Mouse (Mus musculus): ENCODE data around the gene Mospd3. TPM values are rescaled to one million over a fixed set of nuclear protein-coding genes. Genes with fewer than 3 reads are reported as not detected.

Mospd3 gene
- polyA plus RNA-seq, 1 experiment from 2014 or later = 16.0 TPM

DNA sequence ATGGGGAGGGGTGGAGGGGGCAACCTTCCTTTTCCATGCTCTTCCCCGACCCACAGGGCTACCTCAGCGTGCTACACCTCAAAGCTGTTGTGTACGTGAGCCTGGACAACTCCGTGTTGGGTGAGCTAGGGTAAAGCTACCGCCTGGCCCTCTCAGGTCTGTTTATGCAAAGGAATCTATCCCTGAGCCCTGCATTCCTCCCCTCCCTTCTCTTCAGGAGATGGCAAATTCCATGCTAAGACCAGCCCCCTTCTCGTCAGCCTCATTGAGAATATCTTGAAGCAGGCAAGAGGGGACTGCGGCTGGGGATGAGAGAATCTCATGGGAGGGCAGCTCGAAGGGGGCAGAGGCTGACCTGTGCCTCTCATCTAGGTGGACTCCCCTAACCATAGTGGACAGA, 18.2 kb downstream of the Mospd3 start:
- H3K36me3 ChIP-seq (ENCODE audit: control insufficient read depth, insufficient read depth, low read length) = no peaks in the 10 kb centered on the region
- H3K27me3 ChIP-seq (ENCODE audit: control insufficient read depth, insufficient read depth, low read length) = peaks cover 24% of the 10 kb centered on the region
- H3K9me3 ChIP-seq (replicated peaks; ENCODE audit: control insufficient read depth, low read length) = no peaks in the 10 kb centered on the region
- H3K4me3 ChIP-seq (ENCODE audit: low read depth, low read length) = no peak overlapping the region
- peaks cover 5% of the 10 kb centered on the region; the same call in 1 of the 2 replicates for H3K4me1 ChIP-seq (ENCODE audit: control insufficient read depth, insufficient read depth, low read length)
- H3K9ac ChIP-seq (ENCODE audit: low read depth, low read length) = no peak overlapping the region
- no peak overlapping the region for H3K27ac ChIP-seq (ENCODE audit: low read depth, low read length)
- WGBS (ENCODE audit: insufficient replicate concordance) = 22% methylated on average over 8 of the region's 8 CpGs
- no peak for ATAC-seq (replicated peaks; ENCODE audit: insufficient number of reproducible peaks, low FRiP score, low TSS enrichment)
- no peak overlapping the region; the same call in 1 of the 2 replicates for H3K4me2 ChIP-seq

DNA sequence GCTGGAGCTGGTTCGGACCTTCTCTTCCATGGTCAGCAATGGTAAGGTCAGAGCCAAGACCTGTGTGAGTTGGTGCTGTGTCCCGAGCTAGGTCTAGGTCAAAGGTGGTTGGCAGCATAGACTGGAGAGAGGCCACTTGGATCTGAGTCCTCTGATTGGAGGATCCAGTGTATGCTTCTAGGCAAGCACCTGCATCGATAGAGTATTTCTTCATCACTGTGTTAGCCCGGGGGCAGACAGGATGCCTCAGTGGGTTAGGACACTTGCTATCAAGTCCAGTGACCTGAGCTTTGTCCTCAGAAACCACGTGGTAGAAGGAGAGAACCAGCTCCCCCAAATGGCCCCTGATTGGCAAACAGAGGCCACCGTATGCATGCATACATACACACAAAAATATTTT, 20.6 kb downstream of the Mospd3 start:
- Histone ChIP-seq H3K9ac (ENCODE audit: low read depth, low read length) (no peak overlapping the region), H3K9me3 (replicated peaks; ENCODE audit: control insufficient read depth, low read length) (no peaks in the 10 kb centered on the region), H3K27me3 (ENCODE audit: control insufficient read depth, insufficient read depth, low read length) (peaks cover 24% of the 10 kb centered on the region), H3K4me3 (ENCODE audit: low read depth, low read length) (no peak overlapping the region), H3K4me1 (ENCODE audit: control insufficient read depth, insufficient read depth, low read length) (peaks cover 5% of the 10 kb centered on the region; the same call in 1 of the 2 replicates), H3K36me3 (ENCODE audit: control insufficient read depth, insufficient read depth, low read length) (no peaks in the 10 kb centered on the region), H3K27ac (ENCODE audit: low read depth, low read length) (no peak overlapping the region), H3K4me2 (no peak overlapping the region)
- 71% methylated on average over 6 of the region's 6 CpGs for WGBS (ENCODE audit: insufficient replicate concordance)
- ATAC-seq (replicated peaks; ENCODE audit: insufficient number of reproducible peaks, low FRiP score, low TSS enrichment) = no peak

DNA sequence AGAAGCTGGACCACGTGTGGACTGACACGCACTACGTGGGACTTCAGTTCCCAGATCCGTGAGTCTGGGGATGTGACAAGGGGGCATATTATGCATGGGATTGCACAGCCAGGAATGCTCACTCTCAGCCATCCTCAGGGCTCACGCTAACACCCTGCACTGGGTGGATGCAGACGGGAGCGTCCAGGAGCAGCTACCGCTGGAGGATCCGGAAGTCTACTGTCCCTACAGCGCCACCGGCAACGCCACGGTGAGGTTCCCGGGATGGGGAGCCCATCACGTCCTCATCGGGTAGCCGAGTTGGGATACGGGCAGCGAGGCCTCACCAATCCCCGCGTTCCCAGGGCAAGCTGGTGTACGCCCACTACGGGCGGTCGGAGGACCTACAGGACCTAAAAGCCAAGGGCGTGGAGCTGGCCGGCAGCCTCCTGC, 26.4 kb downstream of the Mospd3 start:
- Histone ChIP-seq H3K4me2 (peak overlapping the region; percentile 55), H3K4me3 (ENCODE audit: low read depth, low read length) (peak overlapping the region; percentile 26), H3K36me3 (ENCODE audit: control insufficient read depth, insufficient read depth, low read length) (no peaks in the 10 kb centered on the region), H3K9me3 (replicated peaks; ENCODE audit: control insufficient read depth, low read length) (no peaks in the 10 kb centered on the region), H3K4me1 (ENCODE audit: control insufficient read depth, insufficient read depth, low read length) (peaks cover 3% of the 10 kb centered on the region; the same call in 1 of the 2 replicates), H3K27me3 (ENCODE audit: control insufficient read depth, insufficient read depth, low read length) (0 out of 2 replicates have a peak, but pooled peaks cover 2% of the 10 kb centered on the region), H3K27ac (ENCODE audit: low read depth, low read length) (no peak overlapping the region), H3K9ac (ENCODE audit: low read depth, low read length) (peak overlapping the region; percentile 4; the same call in 1 of the 2 replicates)
- WGBS (ENCODE audit: insufficient replicate concordance) = 6% methylated on average over 27 of the region's 27 CpGs
- ATAC-seq (replicated peaks; ENCODE audit: insufficient number of reproducible peaks, low FRiP score, low TSS enrichment) = no peak

DNA sequence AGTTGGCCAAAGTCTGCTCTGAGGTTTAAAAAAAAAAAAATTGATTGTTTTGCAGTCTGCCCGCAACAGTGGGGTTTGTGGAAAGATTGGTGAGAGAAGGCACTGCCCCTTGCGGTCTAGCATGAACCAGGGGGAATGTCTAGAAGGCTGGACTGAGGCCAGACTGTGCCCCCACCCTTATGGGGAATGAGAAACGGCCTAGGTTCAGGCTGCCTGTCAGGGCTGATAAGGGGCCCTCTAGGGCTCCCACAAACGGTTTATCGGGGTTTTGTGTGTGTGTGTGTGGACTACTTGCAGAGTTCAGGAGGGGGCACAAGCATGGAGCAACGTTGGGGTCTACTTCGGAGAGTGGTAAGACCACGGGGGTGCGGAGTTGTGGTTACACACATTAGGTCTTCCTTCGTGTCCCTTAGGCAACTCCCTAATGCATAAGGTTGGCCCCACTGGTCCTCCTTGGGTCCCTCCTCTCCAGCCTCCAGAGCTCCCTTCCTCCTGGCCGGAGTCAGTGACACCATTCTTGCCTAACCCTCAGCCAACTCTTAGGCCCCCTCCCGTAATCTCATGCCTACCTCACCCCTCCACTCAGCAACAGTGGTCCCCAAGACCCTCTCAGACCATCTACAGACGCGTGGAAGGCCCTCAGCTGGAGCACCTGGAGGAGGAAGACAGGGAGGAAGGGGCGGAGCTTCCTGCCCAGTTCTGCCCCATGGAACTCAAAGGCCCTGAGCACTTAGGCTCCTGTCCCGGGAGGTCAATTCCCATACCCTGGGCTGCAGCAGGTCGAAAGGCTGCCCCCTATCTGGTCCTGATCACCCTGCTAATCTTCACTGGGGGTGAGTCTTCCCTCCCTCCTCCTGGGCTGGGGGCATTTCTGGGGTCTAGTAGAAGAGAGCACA, 29.9 kb downstream of the Mospd3 start:
- H3K4me2 ChIP-seq = peak overlapping the region; percentile 49
- no peak overlapping the region for H3K9ac ChIP-seq (ENCODE audit: low read depth, low read length)
- H3K9me3 ChIP-seq (replicated peaks; ENCODE audit: control insufficient read depth, low read length) = no peaks in the 10 kb centered on the region
- 61% methylated on average over 17 of the region's 17 CpGs for WGBS (ENCODE audit: insufficient replicate concordance)
- H3K27ac ChIP-seq (ENCODE audit: low read depth, low read length) = peak overlapping the region; percentile 10; the same call in 1 of the 2 replicates
- H3K36me3 ChIP-seq (ENCODE audit: control insufficient read depth, insufficient read depth, low read length) = no peaks in the 10 kb centered on the region
- peaks cover 3% of the 10 kb centered on the region; the same call in 1 of the 2 replicates for H3K4me1 ChIP-seq (ENCODE audit: control insufficient read depth, insufficient read depth, low read length)
- ATAC-seq (replicated peaks; ENCODE audit: insufficient number of reproducible peaks, low FRiP score, low TSS enrichment) = peak; percentile 80
- 0 out of 2 replicates have a peak, but pooled peaks cover 2% of the 10 kb centered on the region for H3K27me3 ChIP-seq (ENCODE audit: control insufficient read depth, insufficient read depth, low read length)
- peak overlapping the region; percentile 2; the same call in 1 of the 2 replicates for H3K4me3 ChIP-seq (ENCODE audit: low read depth, low read length)

DNA sequence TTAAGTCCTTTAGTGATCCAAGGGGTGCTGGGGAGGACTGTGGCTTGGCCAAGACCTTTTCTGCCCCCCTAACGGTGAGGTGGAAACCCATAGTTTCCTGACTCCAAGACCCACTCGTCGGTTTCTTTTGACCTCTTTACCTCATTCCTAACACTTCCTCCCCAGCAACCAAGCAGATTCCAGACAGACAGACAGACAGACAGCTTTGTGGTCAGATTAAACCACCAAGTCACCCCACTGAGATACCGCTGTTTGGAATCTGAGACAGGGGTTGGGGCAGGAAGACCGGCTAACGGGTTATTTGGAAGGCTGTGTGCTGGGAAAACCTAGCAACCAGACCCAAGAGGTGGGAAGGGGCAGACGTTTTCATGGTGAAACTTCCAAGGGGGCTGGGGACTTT, 30.7 kb downstream of the Mospd3 start:
- H3K9me3 ChIP-seq (replicated peaks; ENCODE audit: control insufficient read depth, low read length) = no peaks in the 10 kb centered on the region
- H3K4me1 ChIP-seq (ENCODE audit: control insufficient read depth, insufficient read depth, low read length) = peaks cover 3% of the 10 kb centered on the region; the same call in 1 of the 2 replicates
- H3K4me2 ChIP-seq = peak overlapping the region; percentile 31
- H3K36me3 ChIP-seq (ENCODE audit: control insufficient read depth, insufficient read depth, low read length) = no peaks in the 10 kb centered on the region
- H3K27me3 ChIP-seq (ENCODE audit: control insufficient read depth, insufficient read depth, low read length) = 0 out of 2 replicates have a peak, but pooled peaks cover 2% of the 10 kb centered on the region
- peak overlapping the region; percentile 21; the same call in 1 of the 2 replicates for H3K4me3 ChIP-seq (ENCODE audit: low read depth, low read length)
- no peak overlapping the region; the same call in 1 of the 2 replicates for H3K27ac ChIP-seq (ENCODE audit: low read depth, low read length)
- no peak for ATAC-seq (replicated peaks; ENCODE audit: insufficient number of reproducible peaks, low FRiP score, low TSS enrichment)
- WGBS (ENCODE audit: insufficient replicate concordance) = 47% methylated on average over 7 of the region's 7 CpGs
- no peak overlapping the region for H3K9ac ChIP-seq (ENCODE audit: low read depth, low read length)

DNA sequence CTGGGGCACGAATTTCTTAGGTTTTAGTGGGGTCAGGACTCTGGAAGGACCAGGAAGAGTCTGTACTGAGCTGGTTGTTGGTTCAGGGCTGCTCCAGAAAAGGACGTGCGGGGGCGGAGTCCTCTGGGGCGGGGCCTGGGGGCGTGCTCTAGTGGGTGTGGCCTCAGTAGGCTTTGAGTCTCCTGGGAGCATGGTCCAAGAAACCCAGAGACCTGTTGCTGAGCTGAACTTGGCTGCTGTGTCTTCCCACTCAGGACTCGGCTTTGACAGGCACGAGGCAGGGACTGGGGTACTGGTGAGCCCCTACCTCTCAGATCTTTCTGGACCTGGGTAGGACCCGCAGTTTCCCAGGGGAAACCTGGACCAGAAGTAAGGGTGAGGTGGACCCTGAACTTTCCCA, 31.2 kb downstream of the Mospd3 start, which contains the start of gene Tfr2:
TSS of gene Tfr2 (plus strand) at position 176 of the 400 bp plus-strand sequence.
- ATAC-seq (replicated peaks; ENCODE audit: insufficient number of reproducible peaks, low FRiP score, low TSS enrichment) = peak; percentile 70
- WGBS (ENCODE audit: insufficient replicate concordance) = 20% methylated on average over 9 of the region's 9 CpGs
- H3K9ac ChIP-seq (ENCODE audit: low read depth, low read length) = no peak within 1 kb of the TSS

DNA sequence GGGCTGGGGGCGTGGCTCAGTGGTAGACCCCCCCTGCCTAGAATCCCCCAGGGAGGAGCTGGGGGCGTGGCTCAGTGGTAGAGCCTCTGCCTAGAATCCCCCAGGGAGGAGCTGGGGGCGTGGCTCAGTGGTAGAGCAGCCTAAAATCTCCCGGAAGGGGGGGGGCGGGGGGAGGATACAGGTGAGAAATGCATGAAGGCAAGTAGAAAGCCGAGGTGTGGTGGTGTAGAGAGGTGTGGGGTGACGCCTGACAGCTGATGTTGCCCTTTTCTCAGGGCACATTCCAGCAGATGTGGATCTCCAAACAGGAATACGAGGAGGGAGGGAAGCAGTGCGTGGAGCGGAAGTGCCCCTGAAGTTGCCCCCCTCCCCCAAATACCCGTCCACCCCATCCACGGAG, 31.8 kb downstream of the Mospd3 start:
- H3K9me3 ChIP-seq (replicated peaks; ENCODE audit: control insufficient read depth, low read length) = no peaks in the 10 kb centered on the region
- 0 out of 2 replicates have a peak, but pooled peaks cover under 1% of the 10 kb centered on the region for H3K27me3 ChIP-seq (ENCODE audit: control insufficient read depth, insufficient read depth, low read length)
- no peak overlapping the region for H3K4me3 ChIP-seq (ENCODE audit: low read depth, low read length)
- no peaks in the 10 kb centered on the region for H3K4me1 ChIP-seq (ENCODE audit: control insufficient read depth, insufficient read depth, low read length)
- ATAC-seq (replicated peaks; ENCODE audit: insufficient number of reproducible peaks, low FRiP score, low TSS enrichment) = no peak
- no peaks in the 10 kb centered on the region for H3K36me3 ChIP-seq (ENCODE audit: control insufficient read depth, insufficient read depth, low read length)
- H3K4me2 ChIP-seq = peak overlapping the region; percentile 31
- WGBS (ENCODE audit: insufficient replicate concordance) = 58% methylated on average over 12 of the region's 12 CpGs
- H3K9ac ChIP-seq (ENCODE audit: low read depth, low read length) = no peak overlapping the region
- H3K27ac ChIP-seq (ENCODE audit: low read depth, low read length) = no peak overlapping the region

More for the DNA sequence above, 31.2 kb downstream of the Mospd3 start, which contains the start of gene Tfr2:
- no peaks in the 10 kb centered on the region for H3K36me3 ChIP-seq (ENCODE audit: control insufficient read depth, insufficient read depth, low read length)
- H3K27ac ChIP-seq (ENCODE audit: low read depth, low read length) = no peak within 1 kb of the TSS; the same call in 1 of the 2 replicates
- H3K27me3 ChIP-seq (ENCODE audit: control insufficient read depth, insufficient read depth, low read length) = 0 out of 2 replicates have a peak, but pooled peaks cover 2% of the 10 kb centered on the region
- H3K4me3 ChIP-seq (ENCODE audit: low read depth, low read length) = peak within 1 kb of the TSS; percentile 21
- H3K4me2 ChIP-seq = peak within 1 kb of the TSS; percentile 31
- H3K9me3 ChIP-seq (replicated peaks; ENCODE audit: control insufficient read depth, low read length) = no peaks in the 10 kb centered on the region
- H3K4me1 ChIP-seq (ENCODE audit: control insufficient read depth, insufficient read depth, low read length) = peaks cover 3% of the 10 kb centered on the region; the same call in 1 of the 2 replicates

DNA sequence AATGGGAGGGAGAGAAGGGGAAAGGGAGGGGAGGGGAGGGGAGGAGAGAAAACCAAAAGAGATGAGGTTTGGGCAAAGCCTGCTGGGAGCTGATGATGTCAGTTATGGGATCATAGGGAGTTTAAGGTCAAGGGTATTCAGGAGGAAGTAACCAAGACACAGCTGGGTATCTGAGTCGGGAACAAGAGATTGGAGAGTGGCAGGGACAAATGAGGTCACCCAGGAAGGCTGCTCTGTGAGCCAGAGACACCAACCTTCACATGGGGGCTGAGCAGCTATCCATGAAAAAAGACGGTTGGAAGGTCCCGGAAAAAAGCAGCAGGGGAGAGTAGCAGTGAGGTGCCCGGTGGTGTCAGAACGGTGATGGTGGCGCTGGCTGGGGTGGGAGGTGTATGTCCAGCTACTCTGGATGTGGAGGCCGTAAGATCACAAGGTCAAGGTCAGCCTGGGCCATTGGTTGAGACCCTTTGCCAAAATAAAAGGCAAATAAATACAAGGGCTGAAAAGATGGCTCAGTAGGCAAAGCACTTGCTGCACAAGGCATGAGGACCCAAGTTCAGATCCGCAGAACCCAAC, 32.5 kb downstream of the Mospd3 start:
- no peaks in the 10 kb centered on the region for H3K27me3 ChIP-seq (ENCODE audit: control insufficient read depth, insufficient read depth, low read length)
- no peaks in the 10 kb centered on the region for H3K9me3 ChIP-seq (replicated peaks; ENCODE audit: control insufficient read depth, low read length)
- H3K4me1 ChIP-seq (ENCODE audit: control insufficient read depth, insufficient read depth, low read length) = no peaks in the 10 kb centered on the region
- H3K36me3 ChIP-seq (ENCODE audit: control insufficient read depth, insufficient read depth, low read length) = no peaks in the 10 kb centered on the region
- no peak overlapping the region for H3K4me2 ChIP-seq
- no peak for ATAC-seq (replicated peaks; ENCODE audit: insufficient number of reproducible peaks, low FRiP score, low TSS enrichment)
- no peak overlapping the region for H3K4me3 ChIP-seq (ENCODE audit: low read depth, low read length)
- no peak overlapping the region for H3K9ac ChIP-seq (ENCODE audit: low read depth, low read length)
- no peak overlapping the region for H3K27ac ChIP-seq (ENCODE audit: low read depth, low read length)
- WGBS (ENCODE audit: insufficient replicate concordance) = 76% methylated on average over 8 of the region's 8 CpGs

Measured in heart, embryonic 11.5 days (tissue).